Mouse (Mus musculus) ES-CJ7 (cell line): ENCODE measurements around the gene Csnk1d.

ENCODE experiments used
- DNase-seq: peaks from one replicate; pipeline ENCODE4 v3.0.0; 2011; ENCODE audit warnings: low read depth, low spot score

Gene Csnk1d

DNA sequence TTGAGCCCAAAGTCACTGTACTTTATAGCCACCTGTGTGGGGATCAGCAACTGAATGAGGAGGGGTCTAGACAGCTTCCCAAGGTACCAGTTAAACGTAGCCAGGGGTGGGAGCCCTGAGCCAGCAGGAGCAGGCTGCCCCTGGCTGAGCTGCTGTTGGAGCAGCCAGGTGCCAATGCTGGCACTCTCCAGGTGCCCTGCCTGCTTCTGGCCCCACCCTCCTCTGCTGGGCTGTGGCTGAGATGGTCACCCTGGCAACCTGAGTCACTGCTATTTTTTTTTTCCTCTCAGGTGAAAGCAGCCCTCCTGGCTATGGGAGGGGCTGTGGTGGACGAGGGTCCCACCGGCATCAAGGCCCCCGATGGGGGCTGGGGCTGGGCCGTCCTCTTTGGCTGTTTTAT, 36.2 kb downstream of the Csnk1d start:
- DNase-seq, result no peak

DNA sequence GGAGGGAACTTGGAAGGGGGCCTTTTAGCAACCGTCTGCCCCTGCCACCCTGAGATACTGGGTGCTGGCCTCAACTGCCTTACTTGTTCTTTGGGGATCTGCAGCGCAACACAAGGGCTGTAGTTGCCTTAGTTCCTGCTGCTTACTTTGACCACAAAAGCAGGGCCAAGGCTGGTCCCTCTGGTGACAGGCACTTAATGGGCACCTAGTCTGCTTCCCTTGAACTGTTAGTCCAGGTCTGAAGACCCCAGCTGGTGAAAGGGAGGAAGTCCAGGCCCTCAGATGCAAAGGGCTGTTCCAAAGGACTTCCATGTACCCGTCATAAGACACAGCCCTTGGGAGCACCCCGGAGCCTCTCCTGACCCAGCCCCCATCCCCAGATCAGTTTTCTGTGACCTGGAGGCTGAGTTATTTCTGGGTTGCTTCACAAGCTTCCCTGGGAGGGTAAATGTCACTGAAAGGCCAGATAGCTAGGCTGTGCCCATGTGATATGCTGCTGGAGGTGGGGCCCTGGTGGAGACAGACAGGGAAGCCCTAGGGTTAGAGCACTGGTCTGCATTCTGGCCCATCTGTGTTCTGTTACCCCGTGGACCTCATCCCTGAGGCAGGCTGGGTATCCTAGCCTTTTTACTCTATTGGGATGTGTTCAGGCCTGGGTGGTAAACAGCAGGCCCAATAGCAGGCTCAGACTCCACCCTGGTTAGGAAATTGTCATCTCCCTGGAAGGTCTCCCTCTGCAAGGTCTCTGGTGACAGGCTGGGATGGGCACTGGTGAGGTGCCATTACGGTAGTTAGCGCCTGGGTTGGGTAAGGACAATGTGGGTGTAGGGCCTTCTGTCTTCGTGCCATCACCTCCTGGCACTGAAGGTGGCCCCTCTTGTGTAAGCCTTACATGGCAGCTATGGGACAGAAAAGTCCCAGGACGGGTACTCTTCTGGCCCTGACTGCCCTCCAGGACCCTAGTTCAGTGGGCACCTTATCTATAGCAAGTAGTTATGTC, 39.1 kb downstream of the Csnk1d start:
- no peak for DNase-seq

DNA sequence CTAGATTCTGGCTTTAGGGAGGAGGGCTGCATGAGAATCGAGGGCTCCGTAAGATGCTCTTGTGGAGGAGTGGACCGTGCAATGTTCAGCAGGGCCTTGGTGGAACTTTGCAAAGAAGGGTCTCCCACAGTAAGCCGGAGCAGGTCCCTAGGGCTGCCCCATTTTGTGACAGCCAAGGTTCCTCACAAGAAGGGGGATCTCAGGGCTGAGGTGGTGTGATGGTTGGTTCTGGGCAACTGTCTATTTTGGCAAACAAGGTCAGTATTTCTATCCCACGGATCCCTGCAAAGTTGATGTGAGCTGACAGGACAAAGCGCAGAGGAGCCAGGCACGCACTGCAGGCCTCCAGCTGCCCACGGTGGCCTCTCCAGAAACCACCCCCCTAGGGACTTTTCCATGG, 39.9 kb downstream of the Csnk1d start:
- no peak for DNase-seq

GRCm38 (mm10) chr11:120950281-120951202, 40.6 kb downstream of the Csnk1d start:
- DNase-seq, result peak; percentile 96

- no peak for DNase-seq
Observed at GRCm38 (mm10) chr11:120949863-120950262, 41.3 kb downstream of the Csnk1d start.

GRCm38 (mm10) chr11:120948861-120949851, 42.0 kb downstream of the Csnk1d start:
- peak; percentile 59 for DNase-seq

- DNase-seq, result no peak
Observed at GRCm38 (mm10) chr11:120948328-120948727, 42.8 kb downstream of the Csnk1d start, which contains the start of gene Slc16a3. Gene Slc16a3, plus strand, starts transcription at chr11:120948480.

GRCm38 (mm10) chr11:120945926-120946325, 45.2 kb downstream of the Csnk1d start:
- no peak for DNase-seq

GRCm38 (mm10) chr11:120945266-120945665, 45.9 kb downstream of the Csnk1d start:
- DNase-seq, result no peak

DNA sequence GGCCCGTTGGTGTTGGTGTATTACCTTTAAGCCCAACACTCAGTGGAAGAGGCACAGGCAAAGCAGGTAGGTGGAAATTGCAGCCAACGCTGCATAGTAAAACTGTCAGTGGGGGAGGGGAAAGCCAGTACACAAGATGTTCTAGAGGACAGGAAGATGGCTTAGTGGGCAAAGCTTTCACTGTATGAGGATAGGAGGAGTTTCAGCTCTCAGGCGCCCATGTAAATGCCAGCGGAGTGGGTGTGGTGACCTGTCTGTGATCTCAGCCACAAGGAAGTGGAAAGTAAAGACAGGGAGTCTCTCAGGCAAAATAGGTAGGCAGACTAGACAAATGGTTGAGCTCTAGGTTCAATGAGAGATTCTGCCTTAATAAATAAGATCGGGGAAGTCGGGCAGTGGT, 50.2 kb downstream of the Csnk1d start:
- DNase-seq, result peak; percentile 52

- no peak for DNase-seq
Observed at GRCm38 (mm10) chr11:120939712-120940341, 51.3 kb downstream of the Csnk1d start.

DNA sequence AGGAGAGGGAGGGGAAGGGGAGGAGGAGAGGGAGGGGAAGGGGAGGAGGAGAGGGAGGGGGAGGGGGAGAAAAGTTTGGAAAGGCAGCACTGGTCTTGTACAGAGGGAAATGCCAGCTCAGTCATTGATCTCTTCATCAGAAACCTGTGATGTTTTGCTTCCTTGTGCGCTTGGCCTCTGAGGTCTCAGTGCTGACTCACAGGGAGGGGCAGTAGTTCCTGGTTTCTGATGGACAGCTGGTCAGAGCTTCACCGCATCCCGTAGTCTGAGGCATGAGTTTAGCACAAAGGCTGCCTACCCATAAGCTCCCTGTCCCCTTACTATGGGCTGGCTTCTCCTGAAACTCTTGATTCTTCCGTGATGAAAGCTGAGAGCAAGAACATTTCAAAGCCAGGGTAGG, 52.3 kb downstream of the Csnk1d start:
- DNase-seq, result no peak

- DNase-seq, result no peak
Observed at GRCm38 (mm10) chr11:120937976-120938375, 53.2 kb downstream of the Csnk1d start.

- DNase-seq, result peak; percentile 95
Observed at GRCm38 (mm10) chr11:120932564-120933398, 58.3 kb downstream of the Csnk1d start, which contains the start of gene Ccdc57. Gene Ccdc57, minus strand, starts transcription at chr11:120932872.

- DNase-seq, result no peak
Observed at GRCm38 (mm10) chr11:120931479-120931878, 59.7 kb downstream of the Csnk1d start.

DNA sequence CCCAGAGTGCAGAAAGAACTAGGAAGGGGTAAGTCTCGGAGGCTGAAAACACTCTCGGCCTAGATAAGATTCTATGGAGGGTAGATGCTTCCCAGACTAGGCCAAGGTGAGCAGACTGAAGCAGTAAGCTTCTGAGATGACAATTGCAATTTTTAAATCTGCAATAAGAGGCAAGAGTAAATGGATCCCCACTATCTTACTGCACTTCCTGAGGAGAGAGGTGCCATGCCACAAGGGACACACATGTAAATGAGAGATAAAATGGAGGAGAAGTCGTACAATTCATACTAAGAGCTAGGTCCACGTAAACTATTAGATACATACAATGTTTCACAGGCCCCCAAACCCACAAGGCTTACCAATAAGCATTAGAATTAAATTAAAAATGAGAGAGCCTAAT, 62.7 kb downstream of the Csnk1d start:
- DNase-seq, result no peak

- DNase-seq, result no peak
Observed at GRCm38 (mm10) chr11:120922528-120922927, 68.6 kb downstream of the Csnk1d start.

GRCm38 (mm10) chr11:120917756-120918155, 73.4 kb downstream of the Csnk1d start:
- no peak for DNase-seq

- peak; percentile 69 for DNase-seq
Observed at GRCm38 (mm10) chr11:120916477-120916876, 74.7 kb downstream of the Csnk1d start.
